Mouse (Mus musculus): ENCODE results near the gene Prrt2. TPM values are rescaled to one million over a fixed set of nuclear protein-coding genes. Genes with fewer than 3 reads are reported as not detected.
A peak's percentile ranks its signal among the peaks of the same experiment; 100 is the strongest.

The Prrt2 gene
- 21.8 and 28.9 TPM in 2 replicates for polyA plus RNA-seq (2014; fragmentation: Nextera tagmentation; extraction: Ambion mirVana)

DNA sequence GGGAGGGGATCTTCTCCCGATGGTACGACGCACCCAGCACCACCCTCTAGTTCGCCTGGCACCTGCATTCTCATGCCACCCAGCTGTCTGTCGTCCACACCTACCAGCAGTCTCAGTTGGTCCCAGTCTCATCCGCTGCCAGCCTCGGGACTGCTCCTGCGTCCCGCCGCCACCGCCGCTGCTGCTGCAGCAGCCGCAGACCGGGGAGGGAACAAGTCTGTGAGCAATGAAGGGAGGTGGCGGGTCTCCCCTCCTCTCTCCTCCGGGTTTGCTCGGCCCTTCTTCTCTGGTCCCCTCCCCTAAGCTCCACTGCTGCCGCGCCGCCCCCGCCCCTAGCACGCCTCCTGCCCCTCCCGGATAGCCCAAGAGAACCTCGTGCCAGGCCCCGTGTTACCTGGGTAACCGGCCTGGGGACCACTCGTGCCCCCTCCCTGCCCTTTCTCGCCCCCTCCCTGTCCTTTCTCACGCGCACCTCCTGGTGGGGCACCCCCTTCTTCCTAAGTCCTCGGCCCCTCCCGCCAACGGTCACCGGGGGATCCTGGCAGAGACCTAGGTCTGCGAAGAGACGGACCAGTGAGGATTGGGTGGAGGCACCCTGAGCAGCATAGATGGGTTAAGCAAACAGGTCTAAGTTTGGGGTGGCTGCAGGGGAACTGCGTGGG, at the start of gene Prrt2, which contains the start of gene Gm42742:
Prrt2 (minus strand) TSS at position 311 of the 662 bp plus-strand sequence.
Gm42742 (minus strand) TSS at position 197 of the 662 bp plus-strand sequence.
- H3K4me3 ChIP-seq (replicated peaks; ENCODE audit: low read depth, low read length) = peak within 1 kb of the TSS; percentile 45
- peak; percentile 75 for DNase-seq
- WGBS = under 1% methylated on average over 37 of the region's 37 CpGs
- peaks cover 31% of the 10 kb centered on the region for H3K36me3 ChIP-seq (ENCODE audit: control insufficient read depth, insufficient read depth, low read length)
- peaks cover 50% of the 10 kb centered on the region for H3K4me1 ChIP-seq (ENCODE audit: control insufficient read depth, insufficient read depth, low read length)
- peak; percentile 21; the same call in 1 of the 2 replicates for ATAC-seq (ENCODE audit: low FRiP score, low TSS enrichment)
- H3K27me3 ChIP-seq (ENCODE audit: control insufficient read depth, insufficient read depth, low read length) = no peaks in the 10 kb centered on the region
- peak within 1 kb of the TSS; percentile 80 for H3K27ac ChIP-seq (replicated peaks; ENCODE audit: low read depth, low read length)
- no peaks in the 10 kb centered on the region for H3K9me3 ChIP-seq (ENCODE audit: control insufficient read depth, low read length)
- peak within 1 kb of the TSS; percentile 84 for H3K4me2 ChIP-seq (ENCODE audit: low read length)
- peak within 1 kb of the TSS; percentile 80 for H3K9ac ChIP-seq (replicated peaks; ENCODE audit: low read length)

DNA sequence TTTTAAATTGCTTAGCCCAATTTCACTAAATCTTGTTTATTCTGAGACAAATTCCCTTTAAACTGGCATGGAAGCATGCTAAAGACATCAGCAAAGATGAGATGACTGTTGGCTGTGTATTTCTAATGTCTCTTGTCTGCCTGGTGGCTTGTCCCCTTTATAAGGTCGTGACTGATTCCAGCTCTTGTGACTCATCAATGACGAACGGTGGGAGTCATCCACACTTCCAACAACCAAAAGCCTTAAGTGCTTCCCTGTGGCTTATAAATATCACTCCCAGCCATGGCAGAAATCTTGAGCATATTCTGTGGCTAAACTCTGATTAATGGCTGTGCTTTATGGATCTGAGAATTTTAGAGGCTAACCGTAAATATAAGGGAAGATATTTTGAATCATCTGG, 45.3 kb upstream of the Prrt2 start:
- Histone ChIP-seq H3K4me2 (ENCODE audit: low read length) (no peak overlapping the region), H3K27ac (replicated peaks; ENCODE audit: low read depth, low read length) (no peak overlapping the region), H3K27me3 (ENCODE audit: control insufficient read depth, insufficient read depth, low read length) (no peaks in the 10 kb centered on the region), H3K4me1 (ENCODE audit: control insufficient read depth, insufficient read depth, low read length) (no peaks in the 10 kb centered on the region), H3K4me3 (replicated peaks; ENCODE audit: low read depth, low read length) (no peak overlapping the region), H3K9me3 (ENCODE audit: control insufficient read depth, low read length) (no peaks in the 10 kb centered on the region), H3K9ac (replicated peaks; ENCODE audit: low read length) (no peak overlapping the region), H3K36me3 (ENCODE audit: control insufficient read depth, insufficient read depth, low read length) (no peaks in the 10 kb centered on the region)
- ATAC-seq (ENCODE audit: low FRiP score, low TSS enrichment) = no peak
- WGBS = 86% methylated on average over 4 of the region's 4 CpGs
- no peak for DNase-seq

DNA sequence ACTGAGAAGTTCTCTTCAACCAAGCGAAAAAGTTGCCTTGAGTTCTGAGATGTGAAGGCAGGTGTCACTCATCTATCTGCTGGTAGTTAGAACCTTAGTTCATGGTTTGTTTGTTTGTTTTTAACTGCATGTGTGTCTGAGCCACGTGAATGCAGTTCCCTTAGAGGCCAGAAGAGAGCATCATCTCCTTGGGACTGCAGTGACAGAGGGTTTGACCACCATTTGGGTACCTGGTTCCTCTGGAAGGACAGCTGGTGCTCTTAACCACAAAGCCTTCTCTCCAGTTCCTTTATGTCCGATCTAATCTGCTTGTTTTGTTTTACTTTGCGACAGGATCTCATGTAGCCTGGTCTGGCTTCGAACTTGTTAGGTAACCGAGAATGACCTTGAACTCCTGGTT, 44.5 kb upstream of the Prrt2 start:
- no peak for DNase-seq

DNA sequence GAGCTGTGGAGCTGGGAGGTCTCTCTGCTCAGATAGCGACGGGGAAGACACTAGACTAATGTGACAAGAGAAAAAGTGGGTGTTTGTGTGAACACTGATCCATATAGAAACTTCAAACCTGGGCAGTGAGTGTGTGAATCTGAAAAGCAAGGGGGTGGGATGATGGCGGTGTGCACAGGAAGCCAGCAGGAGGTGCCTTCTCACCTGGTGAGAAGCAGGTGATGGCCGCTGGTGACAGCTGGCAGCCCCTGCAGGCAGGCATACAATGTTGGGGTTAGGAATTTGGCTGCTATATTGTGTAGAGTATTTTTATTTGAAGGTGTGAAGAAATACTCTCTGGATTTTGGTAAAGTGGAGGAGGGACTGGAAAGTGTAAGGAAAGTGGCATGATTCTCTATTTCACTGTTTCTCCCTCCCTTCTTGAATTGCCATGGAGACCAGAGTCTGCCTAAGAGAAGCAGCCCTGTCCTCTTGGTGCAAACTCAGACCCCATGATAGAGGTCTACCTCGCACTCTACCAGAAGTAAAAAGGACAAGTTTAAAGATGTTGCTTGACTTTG, 34.1 kb upstream of the Prrt2 start:
- no peak overlapping the region for H3K4me2 ChIP-seq (ENCODE audit: low read length)
- H3K4me3 ChIP-seq (replicated peaks; ENCODE audit: low read depth, low read length) = no peak overlapping the region
- no peaks in the 10 kb centered on the region for H3K4me1 ChIP-seq (ENCODE audit: control insufficient read depth, insufficient read depth, low read length)
- no peaks in the 10 kb centered on the region for H3K9me3 ChIP-seq (ENCODE audit: control insufficient read depth, low read length)
- H3K27ac ChIP-seq (replicated peaks; ENCODE audit: low read depth, low read length) = no peak overlapping the region
- no peak overlapping the region for H3K9ac ChIP-seq (replicated peaks; ENCODE audit: low read length)
- ATAC-seq (ENCODE audit: low FRiP score, low TSS enrichment) (no peak), DNase-seq (no peak)
- WGBS = 78% methylated on average over 5 of the region's 5 CpGs
- H3K27me3 ChIP-seq (ENCODE audit: control insufficient read depth, insufficient read depth, low read length) = no peaks in the 10 kb centered on the region
- H3K36me3 ChIP-seq (ENCODE audit: control insufficient read depth, insufficient read depth, low read length) = no peaks in the 10 kb centered on the region

More for the DNA sequence above, 44.5 kb upstream of the Prrt2 start:
- Histone ChIP-seq H3K27me3 (ENCODE audit: control insufficient read depth, insufficient read depth, low read length) (no peaks in the 10 kb centered on the region), H3K9ac (replicated peaks; ENCODE audit: low read length) (no peak overlapping the region), H3K4me2 (ENCODE audit: low read length) (no peak overlapping the region), H3K4me3 (replicated peaks; ENCODE audit: low read depth, low read length) (no peak overlapping the region), H3K27ac (replicated peaks; ENCODE audit: low read depth, low read length) (no peak overlapping the region), H3K4me1 (ENCODE audit: control insufficient read depth, insufficient read depth, low read length) (no peaks in the 10 kb centered on the region), H3K9me3 (ENCODE audit: control insufficient read depth, low read length) (no peaks in the 10 kb centered on the region), H3K36me3 (ENCODE audit: control insufficient read depth, insufficient read depth, low read length) (no peaks in the 10 kb centered on the region)
- WGBS = 86% methylated on average over 6 of the region's 6 CpGs
- ATAC-seq (ENCODE audit: low FRiP score, low TSS enrichment) = no peak

DNA sequence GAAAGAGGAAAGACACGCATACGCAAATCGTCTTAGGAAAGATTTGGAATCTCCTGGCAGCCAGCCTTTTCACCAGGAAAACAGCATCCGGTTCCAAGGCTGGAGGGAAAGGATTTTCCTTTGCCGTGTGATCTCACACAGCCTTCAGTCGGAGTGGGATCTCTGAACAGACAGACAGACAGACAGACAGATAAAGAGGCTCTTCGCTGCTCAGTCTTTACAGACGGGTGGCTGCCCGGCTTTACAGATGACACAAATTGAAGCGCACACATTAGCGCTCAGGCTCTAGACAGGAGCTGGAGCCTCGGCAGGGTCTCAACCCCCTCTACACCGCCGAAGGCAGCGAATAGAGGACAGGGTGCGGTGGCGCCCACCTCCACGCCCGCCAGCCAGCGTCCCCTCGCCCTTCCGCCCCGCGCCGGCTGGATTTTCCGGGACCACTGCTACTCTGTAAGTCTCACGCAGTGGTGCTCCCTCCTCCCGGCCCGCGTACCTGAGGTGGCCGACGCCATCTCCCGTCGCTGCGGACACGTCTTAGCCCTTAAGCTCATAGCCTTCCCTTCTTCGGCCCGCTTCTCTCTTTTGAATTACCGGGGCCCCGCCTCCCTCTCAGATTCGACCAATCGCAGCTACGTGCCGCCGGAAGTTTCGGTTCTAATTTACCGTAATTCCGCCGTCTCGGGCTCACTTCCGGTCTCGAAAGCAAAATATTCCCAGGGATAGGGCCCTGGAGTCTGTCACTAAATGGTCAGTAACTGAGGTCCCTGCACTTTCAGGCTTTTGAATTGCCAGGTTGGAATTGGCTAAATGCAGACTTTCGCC, 21.1 kb upstream of the Prrt2 start, which contains the start of gene Kif22:
Kif22 (minus strand) TSS at position 621 of the 822 bp plus-strand sequence.
- Histone ChIP-seq H3K27me3 (ENCODE audit: control insufficient read depth, insufficient read depth, low read length) (no peaks in the 10 kb centered on the region), H3K9me3 (ENCODE audit: control insufficient read depth, low read length) (no peaks in the 10 kb centered on the region), H3K27ac (replicated peaks; ENCODE audit: low read depth, low read length) (peak within 1 kb of the TSS; percentile 56; the same call in 1 of the 2 replicates), H3K36me3 (ENCODE audit: control insufficient read depth, insufficient read depth, low read length) (no peaks in the 10 kb centered on the region), H3K9ac (replicated peaks; ENCODE audit: low read length) (peak within 1 kb of the TSS; percentile 57), H3K4me3 (replicated peaks; ENCODE audit: low read depth, low read length) (peak within 1 kb of the TSS; percentile 61), H3K4me1 (ENCODE audit: control insufficient read depth, insufficient read depth, low read length) (peaks cover 12% of the 10 kb centered on the region), H3K4me2 (ENCODE audit: low read length) (peak within 1 kb of the TSS; percentile 94)
- WGBS = under 1% methylated on average over 52 of the region's 53 CpGs
- DNase-seq (peak; percentile 95), ATAC-seq (ENCODE audit: low FRiP score, low TSS enrichment) (peak; percentile 78)

DNA sequence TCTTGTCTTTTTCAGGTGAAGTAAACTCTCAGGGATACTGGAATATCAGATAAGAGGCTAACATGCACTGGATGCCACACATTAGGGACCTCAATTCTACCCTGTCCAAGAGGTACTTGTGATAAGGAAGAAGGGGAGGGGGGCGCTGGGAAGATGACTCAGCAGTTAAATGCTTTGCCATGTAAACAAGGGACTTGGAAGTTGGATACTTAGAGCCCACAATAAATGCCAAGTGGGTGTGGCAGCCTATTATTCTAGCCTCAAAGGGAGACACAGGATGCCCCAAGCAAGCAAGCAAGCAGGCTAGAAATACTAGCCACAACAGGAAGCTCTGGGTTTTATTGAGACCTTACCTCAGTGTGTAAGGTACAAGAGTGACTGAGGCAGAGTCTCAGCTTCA, 10.2 kb upstream of the Prrt2 start:
- H3K9ac ChIP-seq (replicated peaks; ENCODE audit: low read length) = no peak overlapping the region
- DNase-seq (no peak), ATAC-seq (ENCODE audit: low FRiP score, low TSS enrichment) (no peak)
- 93% methylated on average over 1 of the region's 1 CpGs for WGBS
- H3K4me1 ChIP-seq (ENCODE audit: control insufficient read depth, insufficient read depth, low read length) = peaks cover 8% of the 10 kb centered on the region
- no peak overlapping the region for H3K27ac ChIP-seq (replicated peaks; ENCODE audit: low read depth, low read length)
- H3K36me3 ChIP-seq (ENCODE audit: control insufficient read depth, insufficient read depth, low read length) = peaks cover 22% of the 10 kb centered on the region; the same call in 1 of the 2 replicates
- no peak overlapping the region for H3K4me3 ChIP-seq (replicated peaks; ENCODE audit: low read depth, low read length)
- H3K27me3 ChIP-seq (ENCODE audit: control insufficient read depth, insufficient read depth, low read length) = no peaks in the 10 kb centered on the region
- no peak overlapping the region for H3K4me2 ChIP-seq (ENCODE audit: low read length)
- H3K9me3 ChIP-seq (ENCODE audit: control insufficient read depth, low read length) = no peaks in the 10 kb centered on the region

DNA sequence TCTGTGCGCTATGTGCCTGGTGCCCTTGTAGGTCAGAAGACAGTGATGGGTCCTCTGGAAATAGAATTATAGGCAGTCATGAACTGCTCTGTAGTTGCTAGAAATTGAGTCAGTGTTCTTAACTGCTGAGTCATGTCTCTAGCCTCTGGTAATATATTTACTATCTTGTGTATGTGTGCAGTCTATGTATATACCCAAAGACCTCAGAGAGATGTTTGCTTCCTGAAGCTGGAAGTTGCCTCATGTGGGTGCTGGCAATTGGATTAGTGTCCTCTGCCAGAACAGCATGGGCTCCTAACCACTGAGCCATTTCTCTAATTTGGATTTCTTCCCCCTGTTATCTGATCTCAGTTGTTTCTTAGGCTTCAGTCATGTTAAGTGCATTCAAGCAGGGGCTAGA, 9.2 kb upstream of the Prrt2 start:
- no peaks in the 10 kb centered on the region for H3K27me3 ChIP-seq (ENCODE audit: control insufficient read depth, insufficient read depth, low read length)
- no peak for ATAC-seq (ENCODE audit: low FRiP score, low TSS enrichment)
- H3K4me1 ChIP-seq (ENCODE audit: control insufficient read depth, insufficient read depth, low read length) = peaks cover 8% of the 10 kb centered on the region
- no peak overlapping the region for H3K4me2 ChIP-seq (ENCODE audit: low read length)
- 100% methylated on average over 1 of the region's 1 CpGs for WGBS
- H3K9ac ChIP-seq (replicated peaks; ENCODE audit: low read length) = no peak overlapping the region
- H3K4me3 ChIP-seq (replicated peaks; ENCODE audit: low read depth, low read length) = no peak overlapping the region
- peaks cover 22% of the 10 kb centered on the region; the same call in 1 of the 2 replicates for H3K36me3 ChIP-seq (ENCODE audit: control insufficient read depth, insufficient read depth, low read length)
- no peak overlapping the region for H3K27ac ChIP-seq (replicated peaks; ENCODE audit: low read depth, low read length)
- H3K9me3 ChIP-seq (ENCODE audit: control insufficient read depth, low read length) = no peaks in the 10 kb centered on the region
- DNase-seq = no peak

DNA sequence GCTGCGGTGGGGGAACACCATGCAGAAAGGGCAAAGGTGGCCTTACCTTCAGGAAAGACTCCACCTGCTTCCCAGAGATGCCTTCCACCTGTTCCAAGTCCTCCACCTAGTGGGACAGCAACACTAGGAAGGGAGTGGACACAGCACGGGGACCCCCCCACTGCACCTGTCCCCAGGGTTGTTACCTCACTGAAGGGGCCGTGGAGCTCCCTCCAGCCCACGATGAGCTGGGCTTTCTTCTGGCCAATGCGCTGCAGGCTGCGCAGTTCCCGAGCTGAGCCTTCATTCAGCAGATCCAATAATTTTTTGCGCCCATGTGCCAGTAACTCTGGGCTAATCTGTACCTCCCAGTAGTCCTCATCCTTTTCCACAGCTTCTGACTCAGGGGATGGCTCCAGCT, 6.9 kb upstream of the Prrt2 start:
- H3K4me1 ChIP-seq (ENCODE audit: control insufficient read depth, insufficient read depth, low read length) = peaks cover 27% of the 10 kb centered on the region
- ATAC-seq (ENCODE audit: low FRiP score, low TSS enrichment) = peak; percentile 0; the same call in 1 of the 2 replicates
- 59% methylated on average over 8 of the region's 8 CpGs for WGBS
- H3K27ac ChIP-seq (replicated peaks; ENCODE audit: low read depth, low read length) = peak overlapping the region; percentile 100
- peak overlapping the region; percentile 99 for H3K9ac ChIP-seq (replicated peaks; ENCODE audit: low read length)
- no peaks in the 10 kb centered on the region for H3K27me3 ChIP-seq (ENCODE audit: control insufficient read depth, insufficient read depth, low read length)
- no peak for DNase-seq
- peak overlapping the region; percentile 95 for H3K4me3 ChIP-seq (replicated peaks; ENCODE audit: low read depth, low read length)
- H3K36me3 ChIP-seq (ENCODE audit: control insufficient read depth, insufficient read depth, low read length) = peaks cover 29% of the 10 kb centered on the region
- H3K4me2 ChIP-seq (ENCODE audit: low read length) = peak overlapping the region; percentile 91
- H3K9me3 ChIP-seq (ENCODE audit: control insufficient read depth, low read length) = no peaks in the 10 kb centered on the region

Data from midbrain, embryonic 14.5 days (tissue).